Mouse (Mus musculus) MEL (cell line): Measurements from ENCODE around the gene Serinc5. TPM values are rescaled to one million over a fixed set of nuclear protein-coding genes. Genes with fewer than 3 reads are reported as not detected.

Source experiments
- DNase-seq: peaks from one replicate; pipeline ENCODE4 v3.0.0; 2011; ENCODE audit warnings: low read depth, low spot score
- H3K27ac ChIP-seq: 2 replicates; pipeline ENCODE4 v1.5.1; 2012; ENCODE audit warnings: low read depth, mild to moderate bottlenecking, control low read depth, low read length, moderate library complexity; ENCODE audit not compliant: control insufficient read depth
- H3K27me3 ChIP-seq, 2 experiments: fragments of 150-350 bp in 1 of 2; sonication (generic) in 1 of 2; 2 replicates each; pipeline ENCODE4 v1.6.1; 2012; ENCODE audit warnings: low read length in 2 of 2, mild to moderate bottlenecking in 2 of 2, improper control_type of control experiment in 1 of 2, moderate library complexity in 1 of 2; ENCODE audit not compliant: insufficient read depth in 2 of 2, control insufficient read depth in 1 of 2
- H3K36me3 ChIP-seq, 2 experiments: 2 replicates each; pipeline ENCODE4 v1.6.1; 2012 to 2014; ENCODE audit warnings: low read length in 2 of 2, improper control_type of control experiment in 1 of 2, inconsistent platforms in 1 of 2, mild to moderate bottlenecking in 1 of 2; ENCODE audit not compliant: insufficient read depth in 2 of 2, control insufficient read depth in 1 of 2
- H3K4me1 ChIP-seq, 2 experiments: fragments of 150-350 bp in 1 of 2; sonication (generic) in 1 of 2; 2 replicates each; pipeline ENCODE4 v1.6.1; 2012; ENCODE audit warnings: low read length in 2 of 2, improper control_type of control experiment in 1 of 2, mild to moderate bottlenecking in 1 of 2; ENCODE audit not compliant: insufficient read depth in 2 of 2, control insufficient read depth in 1 of 2
- H3K4me3 ChIP-seq, 2 experiments: fragments of 150-350 bp in 1 of 2; sonication (generic) in 1 of 2; 2 replicates each; pipeline ENCODE4 v1.5.1; 2012; ENCODE audit warnings: low read depth in 2 of 2, low read length in 2 of 2, mild to moderate bottlenecking in 2 of 2, moderate library complexity in 2 of 2, control low read depth in 1 of 2, improper control_type of control experiment in 1 of 2; ENCODE audit not compliant: control insufficient read depth in 1 of 2, insufficient read depth in 1 of 2
- H3K79me2 ChIP-seq: 2 replicates; pipeline ENCODE4 v1.6.1; 2012; ENCODE audit warnings: mild to moderate bottlenecking, low read length, moderate library complexity; ENCODE audit not compliant: control insufficient read depth, poor library complexity, insufficient read depth
- H3K9ac ChIP-seq: 2 replicates; pipeline ENCODE4 v1.6.1; 2012; ENCODE audit warnings: low read depth, mild to moderate bottlenecking, control low read depth, low read length, moderate library complexity; ENCODE audit not compliant: control insufficient read depth, poor library complexity, severe bottlenecking
- H3K9me3 ChIP-seq: fragments of 150-350 bp; sonication (generic); replicated peaks from 2 replicates; pipeline ENCODE4 v1.6.1; 2012; ENCODE audit warnings: mild to moderate bottlenecking, low read length, improper control_type of control experiment, moderate library complexity; ENCODE audit not compliant: insufficient read depth
- GATA1 ChIP-seq: IDR thresholded peaks from 2 replicates; pipeline ENCODE4 v1.6.1; 2011; ENCODE audit warnings: low read depth, low read length, improper control_type of control experiment
- HCFC1 ChIP-seq: IDR thresholded peaks from 2 replicates; pipeline ENCODE4 v1.6.1; 2012; ENCODE audit warnings: low read depth, mild to moderate bottlenecking, inconsistent platforms, low read length, improper control_type of control experiment, moderate library complexity
- MAFK ChIP-seq: IDR thresholded peaks from 2 replicates; pipeline ENCODE4 v1.6.1; 2011; ENCODE audit warnings: low read depth, mild to moderate bottlenecking, low read length, improper control_type of control experiment, borderline replicate concordance
- MXI1 ChIP-seq: IDR thresholded peaks from 2 replicates; pipeline ENCODE4 v1.6.1; 2011; ENCODE audit warnings: mild to moderate bottlenecking, low read depth, low read length, improper control_type of control experiment
- MYB ChIP-seq: IDR thresholded peaks from 2 replicates; pipeline ENCODE4 v1.6.1; 2011; ENCODE audit warnings: mild to moderate bottlenecking, low read depth, low read length, improper control_type of control experiment
- POLR2AphosphoS2 ChIP-seq: IDR thresholded peaks from 2 replicates; pipeline ENCODE4 v1.6.1; 2011; ENCODE audit warnings: low read length, improper control_type of control experiment
- TAL1 ChIP-seq: IDR thresholded peaks from 2 replicates; pipeline ENCODE4 v1.6.1; 2012; ENCODE audit warnings: mild to moderate bottlenecking, inconsistent platforms, low read length, moderate library complexity, mixed read lengths
- TCF12 ChIP-seq: IDR thresholded peaks from 2 replicates; pipeline ENCODE4 v1.6.1; 2014; ENCODE audit warnings: low read depth, mild to moderate bottlenecking, inconsistent platforms, low read length, improper control_type of control experiment, moderate library complexity
- UBTF ChIP-seq: IDR thresholded peaks from 2 replicates; pipeline ENCODE4 v1.6.1; 2012; ENCODE audit warnings: low read depth, mild to moderate bottlenecking, inconsistent platforms, low read length, improper control_type of control experiment, moderate library complexity, borderline replicate concordance; ENCODE audit not compliant: insufficient read depth
- USF2 ChIP-seq, 2 experiments: IDR thresholded peaks; 2 replicates each; pipeline ENCODE4 v1.6.1; 2011 to 2012; ENCODE audit warnings: improper control_type of control experiment in 2 of 2, low read length in 2 of 2, borderline replicate concordance in 1 of 2, inconsistent platforms in 1 of 2, low read depth in 1 of 2, mild to moderate bottlenecking in 1 of 2; ENCODE audit not compliant: insufficient read depth in 1 of 2
- ZC3H11A ChIP-seq: IDR thresholded peaks from 2 replicates; pipeline ENCODE4 v1.6.1; 2012; ENCODE audit warnings: low read depth, mild to moderate bottlenecking, inconsistent platforms, low read length, improper control_type of control experiment
- ZMIZ1 ChIP-seq: IDR thresholded peaks from 2 replicates; pipeline ENCODE4 v1.6.1; 2012; ENCODE audit warnings: low read depth, mild to moderate bottlenecking, inconsistent platforms, low read length, improper control_type of control experiment, moderate library complexity
- ZNF384 ChIP-seq: IDR thresholded peaks from 2 replicates; pipeline ENCODE4 v1.6.1; 2012; ENCODE audit warnings: low read depth, mild to moderate bottlenecking, inconsistent platforms, low read length, improper control_type of control experiment
- polyA plus RNA-seq, 2 experiments: library from polyadenylated mRNA; stranded (reverse) in 1 of 2; unstranded in 1 of 2; fragments of >175 nt in 1 of 2; fragments of >200 nt in 1 of 2; gene quantifications; 2 replicates each; pipeline versions ENCODE4 v1.2.1 to v1.2.4; 2012; ENCODE audit warnings: low replicate concordance in 2 of 2, low read depth in 1 of 2; ENCODE audit not compliant: insufficient read length in 2 of 2, insufficient read depth in 1 of 2, missing spikeins in 1 of 2
- total RNA-seq: library from RNA; depleted of rRNA; stranded (reverse); fragments of 300-350 nt; gene quantifications from 2 replicates; pipeline ENCODE4 v1.2.3, GENCODE M21; 2012

Serinc5 gene
- total and polyA plus RNA-seq, 3 experiments, result 4.0 to 8.8 TPM; not detected in 1

DNA sequence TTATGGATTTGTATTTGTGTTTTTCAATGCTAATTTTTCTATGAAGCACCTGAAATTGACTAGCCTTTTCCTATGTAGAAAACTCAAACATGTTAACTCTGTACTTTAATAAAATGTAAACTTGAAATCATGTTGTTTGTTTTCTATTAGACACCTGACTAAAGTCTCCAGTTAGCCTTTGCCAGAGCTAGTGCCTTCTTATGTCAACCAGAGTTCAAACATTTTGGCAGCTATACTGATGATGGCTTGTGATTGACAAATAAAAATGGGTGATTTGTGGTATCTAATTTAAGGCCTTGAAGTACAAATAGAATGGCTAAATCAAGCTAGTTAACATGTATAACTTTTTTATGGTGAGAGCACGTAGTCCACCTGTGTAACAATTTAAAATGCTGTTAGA, 100.9 kb downstream of the Serinc5 start:
- Histone ChIP-seq H3K79me2 (no peaks in the 10 kb centered on the region), H3K36me3 (no peaks in the 10 kb centered on the region), H3K4me3 (no peak overlapping the region), H3K27me3 (no peaks in the 10 kb centered on the region), H3K4me1 (no peaks in the 10 kb centered on the region), H3K9ac (no peak overlapping the region), H3K9me3 (no peaks in the 10 kb centered on the region), H3K27ac (no peak overlapping the region)
- TF ChIP-seq GATA1 (no peak), ZNF384 (no peak), MXI1 (no peak), UBTF (no peak), TAL1 (no peak)
- DNase-seq, result no peak

- H3K36me3 ChIP-seq, result no peaks in the 10 kb centered on the region
- peak; percentile 18 for DNase-seq
- H3K79me2 ChIP-seq, result no peaks in the 10 kb centered on the region
- no peak overlapping the region for H3K27ac ChIP-seq
- no peaks in the 10 kb centered on the region for H3K4me1 ChIP-seq
- H3K27me3 ChIP-seq, result no peaks in the 10 kb centered on the region
- TF ChIP-seq ZMIZ1 (no peak), ZC3H11A (no peak), MYB (no peak), TCF12 (no peak)
- TF ChIP-seq, all 39 proteins: peak for 0
- no peaks in the 10 kb centered on the region for H3K9me3 ChIP-seq
- H3K4me3 ChIP-seq, result no peak overlapping the region
- H3K9ac ChIP-seq, result no peak overlapping the region
Observed at GRCm38 (mm10) chr13:92712619-92713018, 101.7 kb downstream of the Serinc5 start.

- H3K4me3 ChIP-seq, result no peak overlapping the region
- no peak for TF ChIP-seq ZMIZ1
- TF ChIP-seq USF2 (IDR thresholded peaks at IDR 0.05; ENCODE audit: borderline replicate concordance in 1 of 2, insufficient read depth in 1 of 2, low read depth in 1 of 2, low read length in 2 of 2), result no peak
- TF ChIP-seq HCFC1, result no peak
- TF ChIP-seq POLR2AphosphoS2, result no peak
- TF ChIP-seq MAFK, result peak; percentile 92
- H3K27ac ChIP-seq, result no peak overlapping the region
- peaks cover 0 to 1% of the 10 kb centered on the region in 2 experiments; a peak in 2 of 4 replicates for H3K27me3 ChIP-seq
- H3K9me3 ChIP-seq, result no peaks in the 10 kb centered on the region
- H3K36me3 ChIP-seq, result no peaks in the 10 kb centered on the region
- DNase-seq, result no peak
- H3K4me1 ChIP-seq, result no peaks in the 10 kb centered on the region
- H3K9ac ChIP-seq, result no peak overlapping the region
- no peaks in the 10 kb centered on the region for H3K79me2 ChIP-seq
Observed at GRCm38 (mm10) chr13:92717851-92718665, 107.2 kb downstream of the Serinc5 start.
